Mouse (Mus musculus) testis, adult 2 months (tissue): Measurements from ENCODE around the gene Slc25a13. TPM values are rescaled to one million over a fixed set of nuclear protein-coding genes. Genes with fewer than 3 reads are reported as not detected.

Experiments used
- H3K27ac ChIP-seq: fragments of 200-500 bp; 2 replicates; pipeline ENCODE4 v1.5.1; 2012; ENCODE audit warnings: low read depth, low read length; ENCODE audit not compliant: control insufficient read depth, insufficient read depth
- H3K27me3 ChIP-seq: fragments of 200-500 bp; 2 replicates; pipeline ENCODE4 v1.6.1; 2012; ENCODE audit warnings: mild to moderate bottlenecking, low read length, moderate library complexity; ENCODE audit not compliant: control insufficient read depth, insufficient read depth
- H3K36me3 ChIP-seq: fragments of 200-500 bp; 2 replicates; pipeline ENCODE4 v1.6.1; 2012; ENCODE audit warnings: mild to moderate bottlenecking, low read length; ENCODE audit not compliant: control insufficient read depth, insufficient read depth
- H3K4me1 ChIP-seq: fragments of 200-500 bp; 2 replicates; pipeline ENCODE4 v1.6.1; 2012; ENCODE audit warnings: low read length; ENCODE audit not compliant: control insufficient read depth, insufficient read depth
- H3K4me3 ChIP-seq: fragments of 200-500 bp; 2 replicates; pipeline ENCODE4 v1.5.1; 2012; ENCODE audit warnings: low read depth, mild to moderate bottlenecking, low read length, moderate library complexity, mixed read lengths; ENCODE audit not compliant: control insufficient read depth
- CTCF ChIP-seq: fragments of 200-500 bp; IDR thresholded peaks from 2 replicates; pipeline ENCODE4 v1.5.1; 2012; ENCODE audit warnings: low read depth, mild to moderate bottlenecking, inconsistent platforms, low read length, moderate library complexity; ENCODE audit not compliant: control insufficient read depth, insufficient read depth, insufficient replicate concordance
- POLR2A ChIP-seq: fragments of 200-500 bp; IDR thresholded peaks from 2 replicates; pipeline ENCODE4 v1.6.1; 2012; ENCODE audit warnings: low read depth, mild to moderate bottlenecking, inconsistent platforms, low read length, moderate library complexity; ENCODE audit not compliant: control insufficient read depth
- polyA plus RNA-seq: library from polyadenylated mRNA; depleted of rRNA; stranded (reverse); fragments of >200 nt; gene quantifications from 2 replicates; pipeline ENCODE4 v1.2.3, GENCODE M21; 2012

Gene Slc25a13
- polyA plus RNA-seq, 1 experiment, result 1.9 TPM

GRCm38 (mm10) chr6:5997535-5997934 is 219.4 kb downstream of the Slc25a13 start:
- H3K27me3 ChIP-seq, result no peaks in the 10 kb centered on the region
- no peaks in the 10 kb centered on the region for H3K4me1 ChIP-seq
- no peaks in the 10 kb centered on the region for H3K36me3 ChIP-seq
- H3K4me3 ChIP-seq, result no peak overlapping the region
- H3K27ac ChIP-seq, result no peak overlapping the region
- TF ChIP-seq POLR2A, result no peak
- no peak for TF ChIP-seq CTCF

DNA sequence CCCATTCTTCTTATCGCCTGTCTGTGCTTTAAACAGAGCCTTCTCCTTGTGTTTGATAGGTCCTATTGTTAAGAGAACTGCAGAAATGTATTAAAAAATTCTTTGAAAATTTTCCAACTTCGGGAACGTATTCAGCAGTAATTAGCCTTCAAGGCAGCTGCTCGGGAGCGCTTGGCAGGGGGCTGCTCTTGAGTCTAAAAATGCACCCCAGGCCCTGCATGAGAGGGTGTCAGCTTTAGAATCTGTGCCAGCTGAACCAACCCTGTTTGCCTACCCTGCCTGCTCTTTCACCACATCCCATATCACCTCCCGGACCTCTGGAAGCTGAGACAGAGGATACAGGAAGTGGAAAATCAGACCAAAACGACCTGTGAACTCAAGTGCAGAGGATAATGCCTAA is 223.9 kb downstream of the Slc25a13 start:
- no peak overlapping the region for H3K27ac ChIP-seq
- H3K36me3 ChIP-seq, result no peaks in the 10 kb centered on the region
- H3K27me3 ChIP-seq, result no peaks in the 10 kb centered on the region
- peaks cover 5% of the 10 kb centered on the region for H3K4me1 ChIP-seq
- TF ChIP-seq POLR2A (no peak), CTCF (no peak)
- no peak overlapping the region for H3K4me3 ChIP-seq

DNA sequence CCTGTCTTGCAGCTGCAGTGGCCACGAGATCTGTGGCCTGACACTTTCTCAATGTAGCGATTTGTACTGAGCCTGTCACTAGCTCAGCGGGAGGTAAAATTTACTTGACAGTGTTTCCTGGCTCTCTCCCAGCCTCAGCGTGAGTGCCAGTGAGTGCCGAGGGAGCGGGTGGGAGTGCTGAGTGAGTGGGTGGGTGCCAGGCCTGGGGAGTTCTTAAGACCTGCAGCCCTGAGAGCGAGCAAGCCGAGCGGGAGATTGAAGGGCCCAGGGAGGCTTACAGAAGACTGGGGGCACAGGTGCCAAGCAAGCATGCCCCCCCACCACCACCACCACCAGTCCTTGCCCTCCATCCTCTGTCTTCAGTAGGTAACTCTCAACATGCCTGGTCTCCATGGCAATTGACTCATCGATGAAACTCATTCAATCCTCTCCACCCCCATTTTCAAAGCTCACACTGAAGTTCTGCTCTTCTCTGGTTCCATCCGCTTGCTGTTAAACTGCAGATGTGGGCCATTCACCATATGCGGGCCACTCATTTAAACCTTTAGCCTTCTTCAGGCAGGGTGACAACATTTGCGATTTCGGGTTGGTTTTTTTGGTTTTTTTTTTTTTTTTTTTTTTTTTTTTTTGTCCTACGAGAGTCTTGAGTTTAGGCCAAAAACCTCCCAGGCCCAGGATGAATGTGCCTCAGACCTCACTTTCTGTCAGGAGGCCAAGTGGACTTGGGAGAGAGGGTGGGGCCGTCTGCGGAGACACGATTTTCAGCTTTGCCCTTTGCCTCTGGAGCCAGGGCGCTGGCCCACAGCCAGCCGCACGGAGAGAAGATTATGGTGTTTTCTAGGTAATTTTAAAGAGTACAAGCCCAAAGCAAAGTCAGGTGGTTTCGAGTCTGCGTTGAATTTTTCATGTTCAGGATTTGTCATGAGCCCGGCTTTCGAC is 224.9 kb downstream of the Slc25a13 start:
- no peak overlapping the region for H3K4me3 ChIP-seq
- H3K27ac ChIP-seq, result no peak overlapping the region
- no peaks in the 10 kb centered on the region for H3K36me3 ChIP-seq
- TF ChIP-seq CTCF (no peak), POLR2A (no peak)
- H3K4me1 ChIP-seq, result peaks cover 5% of the 10 kb centered on the region
- H3K27me3 ChIP-seq, result no peaks in the 10 kb centered on the region

GRCm38 (mm10) chr6:5991243-5991642 is 225.7 kb downstream of the Slc25a13 start:
- Histone ChIP-seq H3K4me1 (peaks cover 5% of the 10 kb centered on the region), H3K27ac (no peak overlapping the region), H3K36me3 (no peaks in the 10 kb centered on the region), H3K27me3 (no peaks in the 10 kb centered on the region), H3K4me3 (no peak overlapping the region)
- TF ChIP-seq CTCF, result no peak
- no peak for TF ChIP-seq POLR2A
